Comparison of ENCODE assay signal across 13 mouse cellular contexts in the genomic region with DNA sequence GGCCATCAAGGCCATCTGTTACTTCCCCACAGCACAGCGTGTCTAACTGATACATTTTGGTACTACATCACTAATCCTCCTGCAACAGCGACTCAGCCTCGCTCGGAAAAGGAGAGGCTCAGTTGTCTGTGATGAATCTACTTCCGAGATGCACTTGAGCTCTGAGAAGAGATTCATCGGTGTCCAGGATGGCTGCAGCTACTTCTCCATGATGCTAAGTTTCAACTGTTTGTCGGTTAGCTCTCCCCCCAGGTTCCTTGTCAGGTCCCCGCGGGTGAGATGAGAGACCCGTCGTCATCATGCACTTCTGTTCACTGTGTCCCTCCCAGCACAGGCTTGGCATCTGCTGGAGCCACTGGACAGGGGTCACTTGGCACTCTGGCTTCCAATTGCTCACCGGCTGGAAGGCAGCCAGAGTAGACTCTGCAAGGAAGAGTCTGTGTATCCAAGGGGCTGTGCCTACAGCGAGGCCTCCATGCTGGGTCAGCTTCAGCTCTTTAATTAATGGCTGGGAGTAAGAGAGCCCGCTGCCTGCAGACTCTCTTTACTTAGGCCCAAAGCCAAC.
DNase-seq lines count a peak whose midpoint lies in the region; ATAC-seq and TF ChIP-seq lines count a peak whose summit lies in the region.
"Had no signal": no experiment of that assay in that cellular context is flagged by ENCODE, and none has a peak within 500 bp of the region (broad histone marks: within the 10 kb centered on the region; RNA-seq: fewer than 3 reads in every experiment).

No protein-coding gene starts in this region.

- peak; percentile 77 for DNase-seq in midbrain, postnatal 0 days (ENCODE audit: low spot score)
- DNase-seq in midbrain, embryonic 11.5 days (ENCODE audit: low spot score, missing footprints), result no peak
- peak; percentile 70 for DNase-seq in cerebellum, adult 11-12 months
- peak; percentile 66 for DNase-seq in kidney, adult 11 months
- no peak for DNase-seq in left cerebral cortex, postnatal 14 days (ENCODE audit: low spot score in 2 of 2)
- DNase-seq: thymus, postnatal 4 days had no signal

- H3K4me2 ChIP-seq in midbrain, postnatal 0 days (ENCODE audit: low read depth, low read length, poor library complexity, severe bottlenecking), result no peak overlapping the region
- H3K4me2 ChIP-seq in midbrain, embryonic 11.5 days, result no peak overlapping the region
- no peak overlapping the region for H3K4me2 ChIP-seq in stomach, embryonic 15.5 days
- no peak overlapping the region for H3K4me2 ChIP-seq in heart, embryonic 12.5 days
- H3K4me2 ChIP-seq: forebrain, embryonic 13.5 days; heart, embryonic 11.5 days had no signal

- no peak overlapping the region for H3K9ac ChIP-seq in midbrain, postnatal 0 days (replicated peaks; ENCODE audit: low read length, poor library complexity, severe bottlenecking)
- no peak overlapping the region for H3K9ac ChIP-seq in midbrain, embryonic 11.5 days (ENCODE audit: low read length)
- H3K9ac ChIP-seq in stomach, embryonic 15.5 days, result no peak overlapping the region
- no peak overlapping the region for H3K9ac ChIP-seq in heart, embryonic 12.5 days
- H3K9ac ChIP-seq: forebrain, embryonic 13.5 days had no signal

- no peaks in the 10 kb centered on the region for H3K36me3 ChIP-seq in midbrain, postnatal 0 days (ENCODE audit: insufficient read depth, low read length)
- no peaks in the 10 kb centered on the region for H3K36me3 ChIP-seq in midbrain, embryonic 11.5 days (ENCODE audit: control insufficient read depth, insufficient read depth, low read length)
- H3K36me3 ChIP-seq in stomach, embryonic 15.5 days, result no peaks in the 10 kb centered on the region
- no peaks in the 10 kb centered on the region for H3K36me3 ChIP-seq in heart, embryonic 12.5 days
- H3K36me3 ChIP-seq: G1E had no signal

- no peaks in the 10 kb centered on the region for H3K9me3 ChIP-seq in midbrain, postnatal 0 days (ENCODE audit: low read length)
- no peaks in the 10 kb centered on the region for H3K9me3 ChIP-seq in midbrain, embryonic 11.5 days (ENCODE audit: control insufficient read depth, low read length)
- no peaks in the 10 kb centered on the region for H3K9me3 ChIP-seq in stomach, embryonic 15.5 days
- no peaks in the 10 kb centered on the region for H3K9me3 ChIP-seq in heart, embryonic 12.5 days (replicated peaks)
- H3K9me3 ChIP-seq: forebrain, embryonic 13.5 days; megakaryocyte, embryonic 14.5 days had no signal

- ATAC-seq in midbrain, postnatal 0 days (ENCODE audit: low FRiP score), result no peak
- no peak for ATAC-seq in midbrain, embryonic 11.5 days (ENCODE audit: low FRiP score)
- peak; percentile 18; the same call in 1 of the 2 replicates for ATAC-seq in stomach, embryonic 15.5 days (ENCODE audit: insufficient read depth, low FRiP score, low read depth)
- ATAC-seq in heart, embryonic 12.5 days (ENCODE audit: insufficient number of reproducible peaks, low FRiP score), result no peak
- ATAC-seq: forebrain, embryonic 13.5 days had no signal

- WGBS in midbrain, postnatal 0 days, result 69% methylated on average over 14 of the region's 14 CpGs
- 83% methylated on average over 14 of the region's 14 CpGs for WGBS in midbrain, embryonic 11.5 days
- WGBS in stomach, embryonic 15.5 days, result 45% methylated on average over 14 of the region's 14 CpGs
- 63% methylated on average over 14 of the region's 14 CpGs for WGBS in heart, embryonic 12.5 days

- no peak overlapping the region for H3K27ac ChIP-seq in midbrain, postnatal 0 days (ENCODE audit: low read depth, low read length)
- no peak overlapping the region for H3K27ac ChIP-seq in midbrain, embryonic 11.5 days (ENCODE audit: low read depth, low read length)
- no peak overlapping the region for H3K27ac ChIP-seq in stomach, embryonic 15.5 days
- no peak overlapping the region for H3K27ac ChIP-seq in heart, embryonic 12.5 days (ENCODE audit: poor library complexity, severe bottlenecking)
- H3K27ac ChIP-seq: forebrain, embryonic 13.5 days; left cerebral cortex, adult 2 months had no signal

- no peaks in the 10 kb centered on the region for H3K27me3 ChIP-seq in midbrain, postnatal 0 days (ENCODE audit: insufficient read depth, low read length)
- no peaks in the 10 kb centered on the region for H3K27me3 ChIP-seq in midbrain, embryonic 11.5 days (ENCODE audit: control insufficient read depth, insufficient read depth, low read length)
- no peaks in the 10 kb centered on the region for H3K27me3 ChIP-seq in stomach, embryonic 15.5 days (replicated peaks)
- no peaks in the 10 kb centered on the region for H3K27me3 ChIP-seq in heart, embryonic 12.5 days (replicated peaks)
- H3K27me3 ChIP-seq: forebrain, embryonic 13.5 days had no signal

- H3K4me3 ChIP-seq in midbrain, postnatal 0 days (ENCODE audit: low read depth, low read length), result no peak overlapping the region
- H3K4me3 ChIP-seq in midbrain, embryonic 11.5 days (ENCODE audit: low read depth, low read length), result no peak overlapping the region
- H3K4me3 ChIP-seq in stomach, embryonic 15.5 days (replicated peaks), result no peak overlapping the region
- no peak overlapping the region for H3K4me3 ChIP-seq in heart, embryonic 12.5 days
- H3K4me3 ChIP-seq: forebrain, embryonic 13.5 days; left cerebral cortex, adult 2 months; megakaryocyte, embryonic 14.5 days had no signal

- intact Hi-C loops in left cerebral cortex, postnatal 14 days (cut with DNase I), result no loop called here

- no peak for TF ChIP-seq CTCF in midbrain, postnatal 0 days (IDR thresholded peaks at IDR 0.05)

- no peaks in the 10 kb centered on the region for H3K4me1 ChIP-seq in midbrain, postnatal 0 days (ENCODE audit: insufficient read depth, low read length)
- no peaks in the 10 kb centered on the region for H3K4me1 ChIP-seq in midbrain, embryonic 11.5 days (ENCODE audit: control insufficient read depth, insufficient read depth, low read length)
- H3K4me1 ChIP-seq in stomach, embryonic 15.5 days, result no peaks in the 10 kb centered on the region
- H3K4me1 ChIP-seq in heart, embryonic 12.5 days (replicated peaks), result peaks cover under 1% of the 10 kb centered on the region
- H3K4me1 ChIP-seq: megakaryocyte, embryonic 14.5 days had no signal

Comparison
In these comparisons a context has a peak if more than half of its experiments do, and no peak if none do; other contexts are left out.
1. DNase-seq: peak in midbrain, postnatal 0 days (single experiment), cerebellum, adult 11-12 months (single experiment) and kidney, adult 11 months (single experiment); none in midbrain, embryonic 11.5 days (single experiment) and left cerebral cortex, postnatal 14 days (0 of 2).